Mouse (Mus musculus): Measurements from ENCODE around the gene Gprc5b. TPM values are rescaled to one million over a fixed set of nuclear protein-coding genes. Genes with fewer than 3 reads are reported as not detected.

The Gprc5b gene
- polyA plus RNA-seq, 1 experiment from 2014 or later = 9.7 TPM

- H3K36me3 ChIP-seq = peaks cover 54% of the 10 kb centered on the region
- no peaks in the 10 kb centered on the region for H3K27me3 ChIP-seq
- WGBS = 84% methylated on average over 5 of the region's 5 CpGs
- H3K4me1 ChIP-seq = peaks cover 9% of the 10 kb centered on the region
- H3K4me2 ChIP-seq = no peak overlapping the region
- no peaks in the 10 kb centered on the region for H3K9me3 ChIP-seq
- H3K4me3 ChIP-seq = no peak overlapping the region
- no peak for ATAC-seq (ENCODE audit: insufficient number of reproducible peaks, insufficient read depth, low FRiP score, low TSS enrichment, low read depth)
- no peak overlapping the region for H3K27ac ChIP-seq
- H3K9ac ChIP-seq = no peak overlapping the region
Measured at GRCm38 (mm10) chr7:118972306-118972705, 22.7 kb downstream of the Gprc5b start.

GRCm38 (mm10) chr7:118971499-118971898, 23.5 kb downstream of the Gprc5b start:
- 77% methylated on average over 8 of the region's 8 CpGs for WGBS
- no peak for ATAC-seq (ENCODE audit: insufficient number of reproducible peaks, insufficient read depth, low FRiP score, low TSS enrichment, low read depth)

DNA sequence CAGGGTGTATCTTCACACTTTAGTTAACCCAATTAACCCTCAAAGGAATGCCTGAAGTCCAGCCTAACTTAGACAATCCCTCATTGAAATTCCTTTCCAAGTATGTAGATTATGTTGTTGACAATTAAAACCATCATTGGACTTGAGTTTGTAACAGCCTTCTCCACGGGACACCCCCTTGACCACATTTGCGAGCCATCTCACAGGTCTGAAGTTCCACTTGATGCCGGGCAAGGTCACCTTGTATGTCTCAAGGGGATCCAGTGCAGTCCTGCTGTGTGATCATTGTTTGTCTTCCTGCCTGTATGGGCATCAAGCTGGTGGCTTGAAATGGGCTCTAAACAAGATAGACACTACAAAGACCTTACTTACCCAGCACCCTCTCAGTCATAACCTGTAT, 26.1 kb downstream of the Gprc5b start:
- WGBS = 85% methylated on average over 3 of the region's 3 CpGs
- no peak overlapping the region for H3K4me3 ChIP-seq
- H3K36me3 ChIP-seq = peaks cover 23% of the 10 kb centered on the region
- no peaks in the 10 kb centered on the region for H3K9me3 ChIP-seq
- no peak overlapping the region for H3K4me2 ChIP-seq
- H3K4me1 ChIP-seq = no peaks in the 10 kb centered on the region
- H3K9ac ChIP-seq = no peak overlapping the region
- no peak for ATAC-seq (ENCODE audit: insufficient number of reproducible peaks, insufficient read depth, low FRiP score, low TSS enrichment, low read depth)
- no peaks in the 10 kb centered on the region for H3K27me3 ChIP-seq
- H3K27ac ChIP-seq = no peak overlapping the region

More at GRCm38 (mm10) chr7:118971499-118971898, 23.5 kb downstream of the Gprc5b start:
- Histone ChIP-seq H3K36me3 (peaks cover 49% of the 10 kb centered on the region), H3K4me1 (peaks cover under 1% of the 10 kb centered on the region; the same call in 1 of the 2 replicates), H3K9me3 (no peaks in the 10 kb centered on the region), H3K9ac (no peak overlapping the region), H3K27me3 (no peaks in the 10 kb centered on the region), H3K4me2 (no peak overlapping the region), H3K27ac (no peak overlapping the region), H3K4me3 (no peak overlapping the region)

DNA sequence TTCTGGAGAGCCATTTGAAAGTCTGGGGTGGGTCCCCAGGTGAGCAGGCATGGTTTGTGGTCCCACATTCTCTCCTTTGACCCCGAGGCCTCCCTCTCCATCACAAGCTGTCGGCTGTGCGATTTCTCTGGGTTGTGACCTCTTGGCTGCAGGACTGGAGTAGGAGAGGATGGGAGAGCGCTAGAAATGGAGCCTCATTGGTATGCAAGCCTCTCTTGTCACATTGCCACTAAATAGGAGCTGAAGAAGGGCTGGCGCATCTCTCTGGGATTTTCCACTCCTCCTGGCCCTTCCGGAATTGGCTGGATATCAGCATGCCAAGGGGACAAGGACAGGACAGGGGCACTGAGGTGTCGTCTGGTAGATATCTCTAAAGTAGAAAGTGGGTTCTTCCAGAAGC, 29.8 kb downstream of the Gprc5b start:
- Histone ChIP-seq H3K4me3 (no peak overlapping the region), H3K27ac (no peak overlapping the region), H3K4me1 (no peaks in the 10 kb centered on the region), H3K4me2 (no peak overlapping the region), H3K27me3 (no peaks in the 10 kb centered on the region), H3K36me3 (no peaks in the 10 kb centered on the region), H3K9me3 (no peaks in the 10 kb centered on the region), H3K9ac (no peak overlapping the region)
- 36% methylated on average over 7 of the region's 7 CpGs for WGBS
- no peak for ATAC-seq (ENCODE audit: insufficient number of reproducible peaks, insufficient read depth, low FRiP score, low TSS enrichment, low read depth)

GRCm38 (mm10) chr7:118964777-118965176, 30.2 kb downstream of the Gprc5b start:
- no peaks in the 10 kb centered on the region for H3K36me3 ChIP-seq
- WGBS = 0% methylated on average over 3 of the region's 3 CpGs
- no peak overlapping the region for H3K4me2 ChIP-seq
- H3K27ac ChIP-seq = no peak overlapping the region
- H3K4me3 ChIP-seq = no peak overlapping the region
- ATAC-seq (ENCODE audit: insufficient number of reproducible peaks, insufficient read depth, low FRiP score, low TSS enrichment, low read depth) = no peak
- no peaks in the 10 kb centered on the region for H3K9me3 ChIP-seq
- H3K4me1 ChIP-seq = no peaks in the 10 kb centered on the region
- no peaks in the 10 kb centered on the region for H3K27me3 ChIP-seq
- no peak overlapping the region for H3K9ac ChIP-seq

DNA sequence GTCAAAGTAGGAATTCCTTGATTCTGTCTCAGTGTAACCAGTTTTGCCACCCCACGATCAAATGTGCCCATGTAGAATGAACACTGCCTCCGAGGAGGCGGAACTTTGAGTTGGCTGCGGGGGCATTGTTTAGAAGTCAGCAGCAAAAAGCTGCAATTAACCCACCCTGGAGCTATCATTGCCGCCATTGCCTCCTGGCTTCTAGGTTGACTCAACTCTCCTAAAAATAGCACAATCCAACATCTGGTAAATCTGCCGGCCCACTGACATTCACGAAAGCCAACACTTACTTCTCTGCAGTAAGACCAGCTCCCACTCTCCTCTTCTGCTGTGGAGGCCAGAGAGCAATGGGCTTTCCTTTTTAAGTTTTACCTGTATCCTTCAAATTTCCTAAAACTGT, 35.8 kb downstream of the Gprc5b start:
- Histone ChIP-seq H3K27me3 (no peaks in the 10 kb centered on the region), H3K4me1 (no peaks in the 10 kb centered on the region), H3K9me3 (no peaks in the 10 kb centered on the region), H3K9ac (no peak overlapping the region), H3K4me2 (no peak overlapping the region), H3K27ac (no peak overlapping the region), H3K36me3 (no peaks in the 10 kb centered on the region), H3K4me3 (no peak overlapping the region)
- 46% methylated on average over 7 of the region's 7 CpGs for WGBS
- ATAC-seq (ENCODE audit: insufficient number of reproducible peaks, insufficient read depth, low FRiP score, low TSS enrichment, low read depth) = no peak

DNA sequence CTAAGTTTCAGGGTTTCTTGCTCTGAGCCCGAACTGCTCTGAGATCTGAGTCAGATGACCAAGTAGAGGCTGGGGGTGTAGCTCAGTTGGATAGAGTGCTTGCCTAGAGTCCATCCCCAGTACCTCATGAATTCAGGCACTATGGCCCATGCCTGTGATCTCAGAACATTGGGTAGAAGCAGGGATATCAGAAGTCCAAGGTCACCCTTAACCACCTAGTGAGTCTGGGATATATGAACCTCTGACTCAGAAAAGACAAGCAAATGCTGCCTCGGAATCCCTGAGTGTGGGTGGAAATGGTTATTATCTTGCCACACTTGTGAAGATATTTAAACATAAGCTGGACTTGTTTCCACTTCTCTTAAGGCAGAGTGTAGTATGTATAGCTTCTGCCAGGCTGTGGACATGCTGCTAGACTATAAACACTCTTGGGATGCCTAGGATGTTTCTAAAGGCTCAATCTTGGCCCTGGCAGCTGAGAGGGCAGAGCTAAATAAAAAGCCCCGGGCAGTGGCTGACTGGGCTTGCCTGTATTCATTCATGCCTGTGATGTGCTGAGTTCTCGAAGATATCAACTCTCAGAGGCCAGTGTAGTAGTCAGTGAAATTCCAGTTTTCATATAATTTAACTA, 38.3 kb downstream of the Gprc5b start:
- no peak overlapping the region for H3K4me3 ChIP-seq
- H3K4me2 ChIP-seq = no peak overlapping the region
- no peaks in the 10 kb centered on the region for H3K36me3 ChIP-seq
- H3K27me3 ChIP-seq = no peaks in the 10 kb centered on the region
- no peak overlapping the region for H3K27ac ChIP-seq
- H3K4me1 ChIP-seq = no peaks in the 10 kb centered on the region
- ATAC-seq (ENCODE audit: insufficient number of reproducible peaks, insufficient read depth, low FRiP score, low TSS enrichment, low read depth) = no peak
- no peak overlapping the region for H3K9ac ChIP-seq
- H3K9me3 ChIP-seq = no peaks in the 10 kb centered on the region
- 70% methylated on average over 4 of the region's 4 CpGs for WGBS

GRCm38 (mm10) chr7:118954968-118955367, 40.0 kb downstream of the Gprc5b start:
- ATAC-seq (ENCODE audit: insufficient number of reproducible peaks, insufficient read depth, low FRiP score, low TSS enrichment, low read depth) = no peak
- Histone ChIP-seq H3K9me3 (no peaks in the 10 kb centered on the region), H3K4me2 (no peak overlapping the region), H3K9ac (no peak overlapping the region), H3K36me3 (no peaks in the 10 kb centered on the region), H3K4me1 (no peaks in the 10 kb centered on the region), H3K27me3 (no peaks in the 10 kb centered on the region), H3K4me3 (no peak overlapping the region), H3K27ac (no peak overlapping the region)
- 85% methylated on average over 1 of the region's 1 CpGs for WGBS

- no peak overlapping the region for H3K9ac ChIP-seq
- WGBS = 71% methylated on average over 11 of the region's 11 CpGs
- no peak overlapping the region for H3K4me2 ChIP-seq
- H3K27ac ChIP-seq = no peak overlapping the region
- H3K36me3 ChIP-seq = no peaks in the 10 kb centered on the region
- no peaks in the 10 kb centered on the region for H3K27me3 ChIP-seq
- ATAC-seq (ENCODE audit: insufficient number of reproducible peaks, insufficient read depth, low FRiP score, low TSS enrichment, low read depth) = no peak
- no peaks in the 10 kb centered on the region for H3K9me3 ChIP-seq
- H3K4me1 ChIP-seq = no peaks in the 10 kb centered on the region
- no peak overlapping the region for H3K4me3 ChIP-seq
Measured at GRCm38 (mm10) chr7:118953626-118954282, 41.3 kb downstream of the Gprc5b start.

DNA sequence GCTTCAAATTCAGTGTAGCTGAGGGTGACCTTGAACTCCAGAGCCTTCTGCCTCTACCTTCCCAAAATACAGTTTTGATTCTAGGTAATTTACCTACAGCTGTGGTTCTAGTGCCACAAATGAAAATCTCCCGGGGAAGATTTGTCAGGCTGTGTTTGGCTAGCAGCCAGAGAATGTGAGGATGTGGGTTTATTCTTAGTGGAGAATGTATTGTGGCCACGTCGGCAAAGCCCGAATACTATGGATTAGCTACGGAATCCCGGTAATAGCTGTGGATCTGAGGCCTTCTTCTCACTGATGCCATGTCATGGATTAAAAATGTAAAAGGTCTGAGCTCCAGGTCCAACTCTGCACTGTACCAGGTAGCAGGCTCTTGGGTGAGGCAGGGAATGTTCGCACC, 45.3 kb downstream of the Gprc5b start:
- Histone ChIP-seq H3K4me2 (no peak overlapping the region), H3K9ac (no peak overlapping the region), H3K36me3 (no peaks in the 10 kb centered on the region), H3K27ac (no peak overlapping the region), H3K4me3 (no peak overlapping the region), H3K9me3 (no peaks in the 10 kb centered on the region), H3K4me1 (no peaks in the 10 kb centered on the region), H3K27me3 (no peaks in the 10 kb centered on the region)
- ATAC-seq (ENCODE audit: insufficient number of reproducible peaks, insufficient read depth, low FRiP score, low TSS enrichment, low read depth) = no peak
- WGBS = 38% methylated on average over 7 of the region's 7 CpGs

GRCm38 (mm10) chr7:118948677-118949282, 46.2 kb downstream of the Gprc5b start:
- Histone ChIP-seq H3K27ac (no peak overlapping the region), H3K27me3 (no peaks in the 10 kb centered on the region), H3K4me1 (no peaks in the 10 kb centered on the region), H3K4me2 (no peak overlapping the region), H3K9ac (no peak overlapping the region), H3K4me3 (no peak overlapping the region), H3K9me3 (no peaks in the 10 kb centered on the region), H3K36me3 (no peaks in the 10 kb centered on the region)
- no peak for ATAC-seq (ENCODE audit: insufficient number of reproducible peaks, insufficient read depth, low FRiP score, low TSS enrichment, low read depth)
- 68% methylated on average over 2 of the region's 2 CpGs for WGBS

DNA sequence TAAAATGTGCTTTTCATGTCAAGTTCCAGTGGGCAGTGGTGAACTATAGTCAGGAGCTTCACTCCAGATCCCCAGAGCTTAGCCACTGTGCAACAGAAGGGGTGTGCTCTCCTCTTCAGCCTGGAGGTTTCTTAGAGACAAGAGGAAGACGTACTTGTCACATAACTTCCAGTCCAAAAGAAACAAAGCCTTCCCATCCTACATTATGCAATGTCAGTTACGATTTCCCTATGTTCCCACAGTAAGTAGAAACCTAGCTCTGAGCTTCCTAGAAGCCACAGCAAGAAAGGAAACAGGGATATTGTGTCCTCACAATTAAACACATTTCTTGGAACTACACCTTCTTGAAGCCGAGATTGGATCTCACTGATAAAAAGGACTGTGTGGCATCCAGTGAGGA, 47.8 kb downstream of the Gprc5b start:
- WGBS = 43% methylated on average over 3 of the region's 3 CpGs
- Histone ChIP-seq H3K9ac (no peak overlapping the region), H3K27ac (no peak overlapping the region), H3K36me3 (no peaks in the 10 kb centered on the region), H3K4me3 (no peak overlapping the region), H3K4me1 (no peaks in the 10 kb centered on the region), H3K4me2 (no peak overlapping the region), H3K9me3 (no peaks in the 10 kb centered on the region), H3K27me3 (no peaks in the 10 kb centered on the region)
- no peak for ATAC-seq (ENCODE audit: insufficient number of reproducible peaks, insufficient read depth, low FRiP score, low TSS enrichment, low read depth)
